8 mouse cellular contexts compared by ENCODE assay signal in the genomic region with DNA sequence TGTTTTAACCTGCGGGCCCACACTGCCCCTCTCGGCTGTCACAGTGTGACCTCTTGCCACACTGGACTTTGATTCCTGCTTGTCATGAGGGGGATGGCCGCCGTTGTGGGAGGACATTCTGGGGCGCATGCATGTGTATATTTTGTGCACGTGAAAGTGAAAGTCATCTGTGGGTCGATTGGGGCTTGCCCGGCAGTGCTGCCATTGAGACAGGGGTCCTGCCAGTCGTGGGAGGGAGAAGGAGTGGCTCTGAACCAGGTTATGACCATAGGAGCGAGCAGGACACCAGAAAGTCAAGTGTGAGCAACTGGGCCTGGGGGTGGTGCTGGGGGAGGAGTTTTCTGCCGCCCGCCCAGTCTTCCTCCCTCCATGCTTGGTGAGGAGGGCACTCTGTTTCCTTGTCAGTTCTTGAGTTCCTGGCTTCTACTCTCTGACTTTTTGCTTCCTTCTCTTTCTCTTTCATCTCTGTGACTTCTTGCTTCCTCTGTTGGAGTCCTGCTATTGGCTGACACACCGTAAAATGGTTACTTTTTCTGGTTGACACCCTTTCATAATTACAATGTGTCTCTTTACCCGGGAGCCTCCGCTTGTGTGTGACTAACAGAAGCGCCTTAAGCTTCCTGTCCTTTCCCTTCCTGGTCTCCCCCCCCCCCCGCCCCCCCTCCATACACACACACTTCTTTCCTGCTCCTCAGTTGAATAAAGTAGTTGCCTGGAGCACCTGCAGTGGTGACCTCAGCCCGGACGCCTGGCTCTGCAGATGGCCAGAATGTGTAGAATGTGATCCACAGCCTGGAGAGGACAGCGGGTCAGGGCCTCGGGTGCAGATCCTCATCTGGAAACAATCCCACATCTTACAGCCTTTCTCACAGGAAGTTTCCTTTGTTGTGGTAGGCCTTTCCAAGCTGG. TPM values are rescaled to one million over a fixed set of nuclear protein-coding genes. Genes with fewer than 3 reads are reported as not detected.
A peak's percentile ranks its signal among the peaks of the same experiment; 100 is the strongest.
DNase-seq lines count a peak whose midpoint lies in the region; ATAC-seq lines count a peak whose summit lies in the region.
"Had no signal": no experiment of that assay in that cellular context is flagged by ENCODE, and none has a peak within 500 bp of the region (broad histone marks: within the 10 kb centered on the region; RNA-seq: fewer than 3 reads in every experiment).

No protein-coding gene starts in this region.

- H3K4me1 ChIP-seq in kidney, embryonic 14.5 days (ENCODE audit: control insufficient read depth, insufficient read depth, low read length), result peaks cover 62% of the 10 kb centered on the region

- no peaks in the 10 kb centered on the region for H3K36me3 ChIP-seq in kidney, embryonic 14.5 days (ENCODE audit: control insufficient read depth, insufficient read depth, low read length)

- H3K9me3 ChIP-seq in kidney, embryonic 14.5 days (ENCODE audit: control insufficient read depth, low read length), result no peaks in the 10 kb centered on the region

- no peaks in the 10 kb centered on the region for H3K27me3 ChIP-seq in kidney, embryonic 14.5 days (ENCODE audit: control insufficient read depth, insufficient read depth, low read length)

- intact Hi-C loops in left cerebral cortex, postnatal 36 days (cut with DNase I), result no loop called here

- H3K4me3 ChIP-seq in kidney, embryonic 14.5 days (ENCODE audit: low read length), result no peak overlapping the region

- H3K27ac ChIP-seq in kidney, embryonic 14.5 days (ENCODE audit: low read depth, low read length), result peak overlapping the region; percentile 63; the same call in 1 of the 2 replicates

- H3K4me2 ChIP-seq in kidney, embryonic 14.5 days (replicated peaks; ENCODE audit: low read depth, low read length), result no peak overlapping the region; the same call in 1 of the 2 replicates

- no peak overlapping the region for H3K9ac ChIP-seq in kidney, embryonic 14.5 days (ENCODE audit: low read depth, low read length)

- 44% methylated on average over 21 of the region's 21 CpGs for WGBS in kidney, embryonic 14.5 days

- ATAC-seq in CD4-positive, CD25-positive, alpha-beta regulatory T cell, adult 4 months, result peak; percentile 92
- no peak for ATAC-seq in kidney, embryonic 14.5 days (ENCODE audit: low FRiP score, low TSS enrichment)

- DNase-seq in A20 (ENCODE audit: low read depth, low spot score), result peak; percentile 55
- DNase-seq in heart, adult 9 months (ENCODE audit: low spot score in 2 of 2), result peak; percentile 70 to 76
- DNase-seq in lung, postnatal 14 days, result peak; percentile 64
- DNase-seq in thymus, postnatal 36 days, result peak; percentile 66 to 76
- no peak for DNase-seq in left cerebral cortex, postnatal 36 days (ENCODE audit: low spot score in 2 of 2)

RNA-seq across cellular contexts. Expression of gene Pxn, which starts 15.3 kb away (rescaled TPM):
- 10 to 100 TPM; 14.5 to 23.4 TPM for polyA plus RNA-seq in CD4-positive, CD25-positive, alpha-beta regulatory T cell, adult 4 months (2017; shearing (Covaris generic))
- polyA plus RNA-seq in kidney, embryonic 14.5 days (2014; fragmentation: Nextera tagmentation; extraction: Ambion mirVana), result 21.9 and 22.4 TPM in 2 replicates
- total RNA-seq in left cerebral cortex, postnatal 36 days (2021), result 10 to 100 TPM; 15.1 to 24.7 TPM

RNA-seq across cellular contexts. Expression of gene Sirt4, which starts 37.3 kb away (rescaled TPM):
- 10 to 100 TPM in 1 of 2 experiments, 1 to 10 TPM in 1; 9.9 to 18.6 TPM for polyA plus RNA-seq in CD4-positive, CD25-positive, alpha-beta regulatory T cell, adult 4 months (2017; shearing (Covaris generic))
- 16.4 and 20.9 TPM in 2 replicates for polyA plus RNA-seq in kidney, embryonic 14.5 days (2014; fragmentation: Nextera tagmentation; extraction: Ambion mirVana)
- total RNA-seq in left cerebral cortex, postnatal 36 days (2021), result 10 to 100 TPM; 19.7 to 51.7 TPM

RNA-seq across cellular contexts. Expression of gene Rplp0, which starts 37.5 kb away (rescaled TPM):
- 1,000 to 10,000 TPM; 4,123 to 4,128 TPM for polyA plus RNA-seq in CD4-positive, CD25-positive, alpha-beta regulatory T cell, adult 4 months (2017; shearing (Covaris generic))
- polyA plus RNA-seq in kidney, embryonic 14.5 days (2014; fragmentation: Nextera tagmentation; extraction: Ambion mirVana), result 1,879 and 2,111 TPM in 2 replicates
- 100 to 1,000 TPM; 173 to 213 TPM for total RNA-seq in left cerebral cortex, postnatal 36 days (2021)

RNA-seq across cellular contexts. Expression of gene Gcn1l1, which starts 43.2 kb away (rescaled TPM):
- 10 to 100 TPM; 25.2 to 36.2 TPM for polyA plus RNA-seq in CD4-positive, CD25-positive, alpha-beta regulatory T cell, adult 4 months (2017; shearing (Covaris generic))
- polyA plus RNA-seq in kidney, embryonic 14.5 days (2014; fragmentation: Nextera tagmentation; extraction: Ambion mirVana), result 44.3 and 56.0 TPM in 2 replicates
- 10 to 100 TPM; 61.2 to 69.0 TPM for total RNA-seq in left cerebral cortex, postnatal 36 days (2021)

RNA-seq across cellular contexts. Expression of gene Pla2g1b, which starts 55.7 kb away (rescaled TPM):
- not detected for polyA plus RNA-seq in CD4-positive, CD25-positive, alpha-beta regulatory T cell, adult 4 months (2017; shearing (Covaris generic))
- 0.46 and 0.57 TPM in 2 replicates for polyA plus RNA-seq in kidney, embryonic 14.5 days (2014; fragmentation: Nextera tagmentation; extraction: Ambion mirVana)
- not detected for total RNA-seq in left cerebral cortex, postnatal 36 days (2021)
- total RNA-seq: heart, postnatal 14 days had no signal

Comparison
In these comparisons a context has a peak if more than half of its experiments do, and no peak if none do; other contexts are left out.
1. DNase-seq: peak in A20 (single experiment), heart, adult 9 months (2 of 2), lung, postnatal 14 days (single experiment) and thymus, postnatal 36 days (2 of 2); none in left cerebral cortex, postnatal 36 days (0 of 2).